Mouse (Mus musculus): ENCODE data around the gene Kmt2e. TPM values are rescaled to one million over a fixed set of nuclear protein-coding genes. Genes with fewer than 3 reads are reported as not detected.
"Not testable (repeated sequence)": the region's sequence is repeated elsewhere in the genome, so short reads cannot be mapped to it uniquely, and the experiment has no call there.

Gene Kmt2e
- total and polyA plus RNA-seq, 3 experiments: 8.0 to 220 (median 40.7) TPM

DNA sequence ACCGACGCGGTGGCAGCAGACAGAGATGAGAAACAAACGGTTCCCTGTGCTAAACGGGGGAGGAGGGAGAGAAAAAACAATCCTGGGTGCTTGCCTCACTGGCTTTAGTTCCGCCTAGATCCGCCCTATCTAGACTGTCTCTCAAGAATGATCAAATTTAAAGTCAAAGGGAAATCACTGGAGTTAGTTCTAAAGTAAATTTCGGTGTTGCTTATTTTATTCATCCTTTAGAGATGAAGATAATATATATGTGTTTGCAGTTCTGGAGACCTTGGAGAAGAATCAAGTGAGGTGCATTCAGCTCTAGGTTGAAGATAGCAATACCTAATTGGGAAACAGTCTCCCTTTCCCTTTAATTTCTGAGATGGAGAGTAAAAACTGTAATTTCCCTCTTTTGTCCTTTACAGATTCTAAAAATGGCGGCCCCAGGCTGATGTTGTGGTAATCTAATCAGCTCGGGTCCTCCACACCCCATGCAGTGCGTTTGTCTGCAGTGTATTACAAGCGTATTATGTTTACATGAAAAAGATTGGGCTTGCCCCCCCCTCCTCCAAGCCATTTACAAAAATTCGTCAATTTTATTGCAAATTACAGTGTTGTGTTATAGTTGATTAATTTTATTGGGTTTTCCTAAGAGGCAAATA is 1.4 kb downstream of the Kmt2e start:
- ATAC-seq (ENCODE audit: extremely low read depth, insufficient number of reproducible peaks, low FRiP score, poor library complexity, severe bottlenecking) (no peak), DNase-seq (ENCODE audit: low spot score) (no peak)
- Histone ChIP-seq H3K9me3 (replicated peaks) (no peaks in the 10 kb centered on the region), H3K27me3 (ENCODE audit: insufficient read depth, low read length) (no peaks in the 10 kb centered on the region), H3K4me3 (ENCODE audit: low read depth, low read length) (peak overlapping the region; percentile 94), H3K4me1 (ENCODE audit: insufficient read depth, low read depth, low read length) (peaks cover 14% of the 10 kb centered on the region), H3K36me3 (replicated peaks) (no peaks in the 10 kb centered on the region)
- TF ChIP-seq GATA2 (IDR thresholded peaks at IDR 0.05; ENCODE audit: borderline replicate concordance, low read depth, low read length): no peak
- TF ChIP-seq POLR2AphosphoS5 (IDR thresholded peaks at IDR 0.05; ENCODE audit: insufficient replicate concordance, low read depth, low read length): no peak; the same call in 1 of the 2 replicates
- TF ChIP-seq TAL1 (conservative IDR thresholded peaks at IDR 0.05; ENCODE audit: low read depth, low read length): no peak
- no peak for TF ChIP-seq GATA1 (IDR thresholded peaks at IDR 0.05; ENCODE audit: borderline replicate concordance, low read length)
- no peak for TF ChIP-seq CTCF (IDR thresholded peaks at IDR 0.05; ENCODE audit: low read depth, low read length)

DNA sequence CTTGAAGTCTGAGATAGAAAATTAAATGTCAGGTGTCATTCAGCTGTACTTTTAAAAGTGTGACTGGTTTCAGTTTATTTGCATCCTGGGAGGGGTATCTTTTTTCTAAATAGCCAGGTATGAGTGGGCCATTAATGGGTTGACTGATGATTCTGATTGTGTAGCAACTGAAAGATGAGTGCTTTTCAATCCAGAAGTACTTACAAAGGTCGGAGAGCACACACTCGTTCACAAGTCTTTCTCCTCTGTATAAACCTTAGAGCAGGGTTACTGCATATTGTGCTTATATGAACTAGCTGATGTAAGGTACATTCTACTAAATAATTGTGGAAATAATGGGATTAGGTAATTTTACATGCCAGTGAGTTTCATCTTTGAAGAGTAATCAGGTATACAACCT is 2.5 kb downstream of the Kmt2e start:
- Histone ChIP-seq H3K27me3 (ENCODE audit: insufficient read depth, low read length) (no peaks in the 10 kb centered on the region), H3K36me3 (replicated peaks) (no peaks in the 10 kb centered on the region), H3K9me3 (replicated peaks) (no peaks in the 10 kb centered on the region), H3K4me3 (ENCODE audit: low read depth, low read length) (peak overlapping the region; percentile 94; the same call in 1 of the 2 replicates), H3K4me1 (ENCODE audit: insufficient read depth, low read depth, low read length) (peaks cover 12% of the 10 kb centered on the region)
- no peak for ATAC-seq (ENCODE audit: extremely low read depth, insufficient number of reproducible peaks, low FRiP score, poor library complexity, severe bottlenecking)
- TF ChIP-seq TAL1 (conservative IDR thresholded peaks at IDR 0.05; ENCODE audit: low read depth, low read length): no peak
- no peak for TF ChIP-seq CTCF (IDR thresholded peaks at IDR 0.05; ENCODE audit: low read depth, low read length)
- no peak for TF ChIP-seq POLR2AphosphoS5 (IDR thresholded peaks at IDR 0.05; ENCODE audit: insufficient replicate concordance, low read depth, low read length)
- TF ChIP-seq GATA1 (IDR thresholded peaks at IDR 0.05; ENCODE audit: borderline replicate concordance, low read length): no peak
- TF ChIP-seq GATA2 (IDR thresholded peaks at IDR 0.05; ENCODE audit: borderline replicate concordance, low read depth, low read length): no peak
- no peak for DNase-seq (ENCODE audit: low spot score)

DNA sequence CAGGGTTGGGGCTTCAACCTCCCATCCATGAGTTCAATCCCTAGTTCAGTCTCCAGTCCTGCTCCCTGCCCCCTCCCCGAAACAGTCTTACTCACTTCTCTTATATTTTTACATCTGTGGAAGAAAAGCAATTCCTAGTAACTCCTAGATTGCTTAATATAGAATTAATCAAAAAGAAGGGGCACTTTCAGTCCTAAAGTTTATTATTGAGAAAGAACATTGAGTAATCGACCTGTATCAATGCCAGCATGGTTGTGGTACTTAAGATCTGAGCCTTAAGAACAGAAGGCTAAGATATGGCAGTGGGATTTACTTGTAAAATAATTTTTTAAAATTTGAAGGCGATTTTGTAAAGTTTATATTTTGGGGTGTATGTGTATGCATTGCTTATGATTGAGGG is 5.6 kb downstream of the Kmt2e start:
- TF ChIP-seq TAL1 (conservative IDR thresholded peaks at IDR 0.05; ENCODE audit: low read depth, low read length) (no peak), GATA1 (IDR thresholded peaks at IDR 0.05; ENCODE audit: borderline replicate concordance, low read length) (no peak), GATA2 (IDR thresholded peaks at IDR 0.05; ENCODE audit: borderline replicate concordance, low read depth, low read length) (no peak), POLR2AphosphoS5 (IDR thresholded peaks at IDR 0.05; ENCODE audit: insufficient replicate concordance, low read depth, low read length) (no peak), CTCF (IDR thresholded peaks at IDR 0.05; ENCODE audit: low read depth, low read length) (no peak)
- Histone ChIP-seq H3K9me3 (replicated peaks) (no peaks in the 10 kb centered on the region), H3K4me1 (ENCODE audit: insufficient read depth, low read depth, low read length) (peaks cover 21% of the 10 kb centered on the region), H3K27me3 (ENCODE audit: insufficient read depth, low read length) (no peaks in the 10 kb centered on the region), H3K4me3 (ENCODE audit: low read depth, low read length) (no peak overlapping the region), H3K36me3 (replicated peaks) (no peaks in the 10 kb centered on the region)
- no peak for DNase-seq (ENCODE audit: low spot score)
- ATAC-seq (ENCODE audit: extremely low read depth, insufficient number of reproducible peaks, low FRiP score, poor library complexity, severe bottlenecking): no peak

DNA sequence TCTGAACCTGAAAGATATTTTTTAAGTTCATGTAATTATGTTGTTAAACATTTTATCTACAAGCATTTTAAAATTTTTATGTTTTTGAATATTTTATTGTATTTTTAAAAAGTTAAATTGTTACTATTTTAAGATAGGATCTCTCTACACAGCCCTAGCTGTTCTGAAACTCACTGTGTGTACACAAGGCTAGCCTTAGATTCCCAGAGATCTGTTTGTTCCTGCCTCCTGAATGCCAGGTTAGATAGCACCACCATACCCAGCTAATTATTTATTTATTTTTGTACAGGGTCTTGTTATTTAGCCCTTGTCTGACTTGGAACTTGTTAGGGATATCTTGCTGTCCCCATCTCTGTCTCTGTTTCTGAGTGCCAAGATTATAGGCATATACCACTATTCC is 6.3 kb downstream of the Kmt2e start:
- H3K27me3 ChIP-seq (ENCODE audit: insufficient read depth, low read length): no peaks in the 10 kb centered on the region
- ATAC-seq (ENCODE audit: extremely low read depth, insufficient number of reproducible peaks, low FRiP score, poor library complexity, severe bottlenecking) (no peak), DNase-seq (ENCODE audit: low spot score) (no peak)
- H3K4me3 ChIP-seq (ENCODE audit: low read depth, low read length): no peak overlapping the region
- peaks cover 26% of the 10 kb centered on the region for H3K4me1 ChIP-seq (ENCODE audit: insufficient read depth, low read depth, low read length)
- H3K9me3 ChIP-seq (replicated peaks): no peaks in the 10 kb centered on the region
- no peaks in the 10 kb centered on the region for H3K36me3 ChIP-seq (replicated peaks)
- TF ChIP-seq GATA2 (IDR thresholded peaks at IDR 0.05; ENCODE audit: borderline replicate concordance, low read depth, low read length) (no peak), POLR2AphosphoS5 (IDR thresholded peaks at IDR 0.05; ENCODE audit: insufficient replicate concordance, low read depth, low read length) (no peak), GATA1 (IDR thresholded peaks at IDR 0.05; ENCODE audit: borderline replicate concordance, low read length) (no peak)

DNA sequence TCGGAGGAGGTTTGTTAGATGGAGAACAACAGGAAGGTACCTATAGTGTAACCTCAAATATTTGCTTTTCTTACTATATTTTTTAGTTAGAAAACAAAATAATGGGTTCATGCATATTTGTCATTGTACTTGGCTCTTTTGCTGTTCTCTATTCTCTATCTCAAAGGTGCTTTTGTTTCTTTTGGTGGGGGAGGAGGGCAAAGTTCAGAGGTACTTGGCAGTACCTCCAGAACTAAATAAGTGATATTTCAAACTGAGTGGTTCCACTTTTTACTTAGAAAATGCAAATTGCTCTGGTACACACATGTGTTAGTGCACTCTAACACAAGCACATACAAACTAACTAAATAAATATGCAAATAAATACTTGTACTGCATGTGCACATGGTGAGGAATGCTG is 7.7 kb downstream of the Kmt2e start:
- no peaks in the 10 kb centered on the region for H3K9me3 ChIP-seq (replicated peaks)
- TF ChIP-seq GATA2 (IDR thresholded peaks at IDR 0.05; ENCODE audit: borderline replicate concordance, low read depth, low read length) (no peak), TAL1 (conservative IDR thresholded peaks at IDR 0.05; ENCODE audit: low read depth, low read length) (no peak), POLR2AphosphoS5 (IDR thresholded peaks at IDR 0.05; ENCODE audit: insufficient replicate concordance, low read depth, low read length) (no peak)
- H3K4me3 ChIP-seq (ENCODE audit: low read depth, low read length): no peak overlapping the region
- DNase-seq (ENCODE audit: low spot score) (no peak), ATAC-seq (ENCODE audit: extremely low read depth, insufficient number of reproducible peaks, low FRiP score, poor library complexity, severe bottlenecking) (no peak)
- H3K4me1 ChIP-seq (ENCODE audit: insufficient read depth, low read depth, low read length): peaks cover 27% of the 10 kb centered on the region
- H3K36me3 ChIP-seq (replicated peaks): peaks cover 5% of the 10 kb centered on the region
- no peaks in the 10 kb centered on the region for H3K27me3 ChIP-seq (ENCODE audit: insufficient read depth, low read length)

DNA sequence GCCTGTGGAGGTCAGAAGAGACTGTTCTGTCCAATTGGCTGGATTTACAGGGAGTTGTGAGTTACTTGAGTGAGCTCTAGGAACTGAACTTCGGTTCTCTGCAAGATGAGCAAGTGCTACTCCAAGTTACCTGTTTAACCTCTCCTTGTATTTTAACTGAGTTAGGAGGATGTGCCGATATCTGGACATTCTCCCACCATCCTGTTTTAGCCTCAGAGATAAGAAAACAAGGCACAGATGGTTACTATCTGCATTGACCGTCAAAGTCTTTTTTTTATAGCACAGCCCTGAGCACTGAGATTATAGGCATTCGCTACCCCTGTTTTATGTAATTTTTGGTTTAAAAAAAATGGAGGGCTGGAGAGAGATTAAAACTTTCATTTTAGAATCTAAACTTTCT is 10.2 kb downstream of the Kmt2e start:
- Histone ChIP-seq H3K36me3 (replicated peaks) (peaks cover 10% of the 10 kb centered on the region), H3K4me1 (ENCODE audit: insufficient read depth, low read depth, low read length) (peaks cover 26% of the 10 kb centered on the region), H3K9me3 (replicated peaks) (no peaks in the 10 kb centered on the region), H3K27me3 (ENCODE audit: insufficient read depth, low read length) (no peaks in the 10 kb centered on the region), H3K4me3 (ENCODE audit: low read depth, low read length) (peak overlapping the region; percentile 35; the same call in 1 of the 2 replicates)
- TF ChIP-seq TAL1 (conservative IDR thresholded peaks at IDR 0.05; ENCODE audit: low read depth, low read length): peak; percentile 42; the same call in 1 of the 2 replicates
- TF ChIP-seq CTCF (IDR thresholded peaks at IDR 0.05; ENCODE audit: low read depth, low read length): no peak
- no peak for TF ChIP-seq POLR2AphosphoS5 (IDR thresholded peaks at IDR 0.05; ENCODE audit: insufficient replicate concordance, low read depth, low read length)
- TF ChIP-seq GATA2 (IDR thresholded peaks at IDR 0.05; ENCODE audit: borderline replicate concordance, low read depth, low read length): no peak
- TF ChIP-seq GATA1 (IDR thresholded peaks at IDR 0.05; ENCODE audit: borderline replicate concordance, low read length): no peak
- ATAC-seq (ENCODE audit: extremely low read depth, insufficient number of reproducible peaks, low FRiP score, poor library complexity, severe bottlenecking) (peak; percentile 54), DNase-seq (ENCODE audit: low spot score) (no peak)

DNA sequence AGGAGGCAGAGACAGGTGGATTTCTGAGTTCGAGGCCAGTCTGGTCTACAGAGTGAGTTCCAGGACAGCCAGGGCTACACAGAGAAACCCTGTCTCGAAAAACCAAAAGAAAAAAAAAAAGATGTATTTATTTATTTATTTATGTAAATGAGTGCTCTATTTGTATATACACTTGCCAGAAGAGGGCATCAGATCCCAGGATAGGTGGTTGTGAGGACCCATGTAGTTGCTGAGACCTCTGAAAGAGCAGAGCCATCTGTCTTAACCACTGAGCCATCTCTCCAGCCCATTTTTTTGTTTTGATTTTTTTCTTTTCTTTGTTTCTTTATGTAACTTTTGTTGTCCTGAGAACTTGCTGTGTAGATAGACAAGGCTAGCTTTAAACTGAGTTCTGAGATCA is 19.3 kb downstream of the Kmt2e start:
- H3K9me3 ChIP-seq (replicated peaks); H3K4me1 ChIP-seq (ENCODE audit: insufficient read depth, low read depth, low read length); H3K4me3 ChIP-seq (ENCODE audit: low read depth, low read length); ATAC-seq (ENCODE audit: extremely low read depth, insufficient number of reproducible peaks, low FRiP score, poor library complexity, severe bottlenecking); DNase-seq (ENCODE audit: low spot score); H3K27me3 ChIP-seq (ENCODE audit: insufficient read depth, low read length): not testable (repeated sequence)
- peaks cover 55% of the 10 kb centered on the region for H3K36me3 ChIP-seq (replicated peaks)
